Mouse (Mus musculus) embryonic facial prominence, embryonic 10.5 days (tissue): Measurements from ENCODE around the gene Bhlha9. TPM values are rescaled to one million over a fixed set of nuclear protein-coding genes. Genes with fewer than 3 reads are reported as not detected.

Source experiments
- DNase-seq: peaks from one replicate; pipeline ENCODE4 v3.0.0-alpha.2; 2017; ENCODE audit warnings: low spot score
- H3K27ac ChIP-seq: fragments of 300-500 bp; sonication (generic); replicated peaks from 2 replicates; pipeline ENCODE4 v1.5.1; 2016; ENCODE audit warnings: mild to moderate bottlenecking
- H3K27me3 ChIP-seq: fragments of 300-500 bp; sonication (generic); replicated peaks from 2 replicates; pipeline ENCODE4 v1.6.1; 2016; ENCODE audit warnings: low read depth, mild to moderate bottlenecking; ENCODE audit not compliant: poor library complexity, severe bottlenecking
- H3K36me3 ChIP-seq: fragments of 300-500 bp; sonication (generic); replicated peaks from 2 replicates; pipeline ENCODE4 v1.6.1; 2016; ENCODE audit warnings: mild to moderate bottlenecking, moderate library complexity
- H3K4me1 ChIP-seq: fragments of 300-500 bp; sonication (generic); 2 replicates; pipeline ENCODE4 v1.6.1; 2016
- H3K4me3 ChIP-seq: fragments of 300-500 bp; sonication (generic); 2 replicates; pipeline ENCODE4 v1.5.1; 2016; ENCODE audit warnings: mild to moderate bottlenecking, moderate library complexity
- H3K9me3 ChIP-seq: fragments of 300-500 bp; sonication (generic); 2 replicates; pipeline ENCODE4 v1.6.1; 2016; ENCODE audit warnings: mild to moderate bottlenecking
- WGBS: fragments of 180-500 bp; shearing (Covaris S2); methylation state at CpG from one replicate; pipeline ENCODE4 v1.1.7; 2016; 5-methylcytosine and 5-hydroxymethylcytosine counted together
- polyA plus RNA-seq: library from polyadenylated mRNA; unstranded; fragments of >200 nt; fragmentation: Nextera tagmentation; extraction: Ambion mirVana; gene quantifications from 2 replicates; pipeline ENCODE4 v1.2.1, GENCODE M21; 2016

Bhlha9 gene
- polyA plus RNA-seq, 1 experiment from 2014 or later = not detected

DNA sequence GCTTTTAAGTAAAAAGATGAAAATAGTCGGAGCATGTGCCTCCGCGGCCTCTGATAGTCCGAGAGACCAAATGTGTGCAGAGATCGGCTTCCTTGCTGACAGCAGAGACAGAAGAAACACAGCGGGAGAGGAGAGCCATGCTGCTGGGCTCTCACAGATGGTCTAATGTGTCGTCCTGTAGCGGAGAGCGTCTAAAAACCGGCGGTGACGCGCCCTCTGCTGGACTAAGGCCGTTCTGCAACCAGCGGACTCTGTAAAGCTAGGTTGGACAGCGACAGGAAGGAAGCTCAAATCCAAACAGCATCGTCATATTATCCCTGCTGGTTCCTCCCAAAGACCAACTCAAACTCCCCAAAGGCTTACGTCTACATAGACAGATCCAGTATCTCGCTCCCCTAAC, 26.3 kb upstream of the Bhlha9 start:
- peaks cover 38% of the 10 kb centered on the region for H3K4me1 ChIP-seq
- WGBS = under 1% methylated on average over 19 of the region's 19 CpGs
- no peaks in the 10 kb centered on the region for H3K36me3 ChIP-seq
- H3K4me3 ChIP-seq = peak overlapping the region; percentile 48
- H3K27me3 ChIP-seq = peaks cover 33% of the 10 kb centered on the region
- DNase-seq = peak; percentile 91
- H3K27ac ChIP-seq = no peak overlapping the region
- H3K9me3 ChIP-seq = no peaks in the 10 kb centered on the region

DNA sequence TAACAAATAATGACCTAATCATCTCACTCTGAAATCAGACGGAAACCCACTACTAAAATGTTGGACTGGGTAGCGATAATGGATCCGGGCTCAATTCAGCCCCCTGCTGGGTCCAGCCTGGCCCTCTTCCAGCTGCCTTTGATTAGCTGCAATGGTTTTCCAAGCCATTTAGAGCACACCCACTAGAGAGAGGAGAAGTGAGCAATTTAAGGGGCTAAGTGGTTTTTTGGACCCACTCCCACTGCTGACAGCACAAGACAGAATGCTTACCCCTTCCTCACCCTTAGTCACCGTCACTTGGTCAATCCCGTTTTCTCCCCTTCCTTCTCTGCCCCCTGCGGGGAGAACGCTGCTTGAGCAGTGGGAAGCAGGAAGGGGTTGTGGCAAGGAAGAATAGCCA, 25.2 kb upstream of the Bhlha9 start:
- WGBS = 6% methylated on average over 7 of the region's 7 CpGs
- Histone ChIP-seq H3K9me3 (no peaks in the 10 kb centered on the region), H3K36me3 (no peaks in the 10 kb centered on the region), H3K27ac (no peak overlapping the region), H3K4me1 (peaks cover 38% of the 10 kb centered on the region), H3K4me3 (peak overlapping the region; percentile 36), H3K27me3 (peaks cover 33% of the 10 kb centered on the region)
- peak; percentile 37 for DNase-seq

DNA sequence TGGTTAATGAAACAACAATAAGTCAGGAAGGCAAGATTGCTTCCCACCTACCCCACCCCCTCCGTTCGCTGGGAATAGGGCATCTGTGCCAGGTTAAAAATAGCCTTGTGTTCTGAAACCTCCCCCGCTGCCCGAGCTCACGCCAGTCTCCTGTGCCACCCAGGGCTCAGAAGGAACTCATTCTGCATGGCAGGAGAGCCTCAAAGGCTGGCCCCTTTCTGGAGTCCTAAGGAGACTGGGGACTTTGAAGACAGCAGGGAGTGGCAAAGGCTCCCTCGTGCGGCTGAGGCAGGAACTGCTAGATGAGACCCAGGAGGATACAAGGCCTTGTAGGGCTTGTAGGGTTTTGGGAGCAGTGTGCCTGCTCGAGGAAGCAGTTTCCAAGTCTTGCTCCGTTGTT, 24.8 kb upstream of the Bhlha9 start:
- peak overlapping the region; percentile 36 for H3K4me3 ChIP-seq

DNA sequence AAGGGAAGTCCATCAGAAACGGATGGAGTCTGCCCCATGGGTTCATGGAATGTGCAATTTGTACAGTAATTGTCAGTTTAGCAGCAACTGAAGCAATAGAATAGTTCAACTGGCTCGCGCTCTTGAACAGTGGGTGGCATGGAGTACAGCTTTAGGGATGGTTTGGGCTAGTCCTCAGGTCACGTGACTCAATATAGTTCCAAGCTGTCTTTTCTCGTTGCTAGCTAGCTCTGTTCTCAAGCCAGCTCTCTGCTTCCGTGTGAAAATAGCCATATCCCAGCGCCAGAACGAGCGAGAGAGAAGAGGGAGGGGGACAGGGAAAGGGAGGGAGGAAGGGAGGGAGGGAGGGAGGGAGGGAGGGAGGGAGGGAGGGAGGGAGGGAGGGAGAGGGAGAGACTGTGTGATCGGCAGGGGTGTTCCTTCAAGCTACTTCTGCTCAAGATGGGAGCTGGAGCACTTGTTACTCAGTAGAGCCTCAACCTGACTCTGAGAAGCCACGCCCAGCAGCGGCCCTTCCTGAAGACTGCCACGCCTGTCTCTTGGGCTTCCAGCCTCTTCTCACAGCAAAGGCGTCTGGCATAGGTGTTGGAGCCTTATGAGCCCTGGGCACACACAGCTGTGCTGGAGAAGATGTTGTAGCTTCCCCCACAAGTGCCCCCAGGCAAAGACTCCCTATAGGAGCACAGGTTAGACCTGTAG, 21.3 kb upstream of the Bhlha9 start:
- 63% methylated on average over 14 of the region's 14 CpGs for WGBS
- H3K4me3 ChIP-seq = no peak overlapping the region
- DNase-seq = no peak
- H3K9me3 ChIP-seq = no peaks in the 10 kb centered on the region
- H3K4me1 ChIP-seq = peaks cover 17% of the 10 kb centered on the region
- H3K36me3 ChIP-seq = no peaks in the 10 kb centered on the region
- no peak overlapping the region for H3K27ac ChIP-seq
- peaks cover 20% of the 10 kb centered on the region for H3K27me3 ChIP-seq

More for the DNA sequence above, 24.8 kb upstream of the Bhlha9 start:
- Histone ChIP-seq H3K9me3 (no peaks in the 10 kb centered on the region), H3K27me3 (peaks cover 33% of the 10 kb centered on the region), H3K4me1 (peaks cover 38% of the 10 kb centered on the region), H3K27ac (no peak overlapping the region), H3K36me3 (no peaks in the 10 kb centered on the region)
- 9% methylated on average over 9 of the region's 9 CpGs for WGBS
- peak; percentile 87 for DNase-seq

DNA sequence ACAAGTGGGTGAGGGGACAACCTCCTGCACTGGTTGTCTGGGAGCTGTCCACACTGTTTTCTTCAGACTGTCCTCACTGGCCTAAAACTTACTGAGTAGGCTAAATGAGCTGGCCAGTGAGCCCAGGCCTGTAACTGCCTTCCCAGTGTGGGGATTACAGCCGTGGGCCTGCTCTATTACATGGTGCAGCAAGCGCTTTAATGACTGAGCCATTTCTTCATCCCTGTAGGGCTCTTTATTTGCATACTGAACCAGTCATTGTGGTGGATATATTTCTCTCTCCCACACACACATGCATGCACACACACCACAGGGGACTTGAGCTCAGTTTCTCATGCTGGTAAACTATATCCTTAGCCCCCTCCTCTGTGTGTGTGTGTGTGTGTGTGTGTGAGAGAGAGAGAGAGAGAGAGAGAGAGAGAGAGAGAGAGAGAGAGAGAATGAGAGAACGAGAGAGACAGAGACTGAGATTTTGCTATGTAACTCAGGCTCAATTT, 19.4 kb upstream of the Bhlha9 start:
- Histone ChIP-seq H3K9me3 (no peaks in the 10 kb centered on the region), H3K27ac (no peak overlapping the region), H3K4me3 (no peak overlapping the region), H3K4me1 (peaks cover 8% of the 10 kb centered on the region), H3K27me3 (peaks cover 6% of the 10 kb centered on the region; the same call in 1 of the 2 replicates), H3K36me3 (no peaks in the 10 kb centered on the region)
- no peak for DNase-seq
- 68% methylated on average over 3 of the region's 3 CpGs for WGBS

DNA sequence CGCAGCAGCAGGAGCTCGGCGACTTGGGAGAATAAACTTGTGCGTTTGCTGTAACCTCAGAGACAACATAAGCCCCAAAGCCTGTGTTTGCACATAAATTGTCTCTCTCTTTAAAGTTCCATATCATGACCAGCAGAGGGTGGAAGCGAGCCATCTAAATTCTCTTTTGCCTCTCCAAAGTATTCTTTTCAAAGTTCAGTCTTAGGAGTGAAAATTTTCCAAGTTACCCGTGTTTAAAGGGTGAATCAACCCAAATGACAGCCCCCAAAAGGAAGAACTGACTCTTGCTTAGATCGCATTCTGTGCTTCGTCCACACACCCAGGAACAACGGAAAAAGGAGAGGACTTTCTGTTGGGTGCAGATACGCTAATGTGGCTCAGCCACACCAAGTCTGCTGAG, 17.2 kb upstream of the Bhlha9 start:
- peak; percentile 55 for DNase-seq

DNA sequence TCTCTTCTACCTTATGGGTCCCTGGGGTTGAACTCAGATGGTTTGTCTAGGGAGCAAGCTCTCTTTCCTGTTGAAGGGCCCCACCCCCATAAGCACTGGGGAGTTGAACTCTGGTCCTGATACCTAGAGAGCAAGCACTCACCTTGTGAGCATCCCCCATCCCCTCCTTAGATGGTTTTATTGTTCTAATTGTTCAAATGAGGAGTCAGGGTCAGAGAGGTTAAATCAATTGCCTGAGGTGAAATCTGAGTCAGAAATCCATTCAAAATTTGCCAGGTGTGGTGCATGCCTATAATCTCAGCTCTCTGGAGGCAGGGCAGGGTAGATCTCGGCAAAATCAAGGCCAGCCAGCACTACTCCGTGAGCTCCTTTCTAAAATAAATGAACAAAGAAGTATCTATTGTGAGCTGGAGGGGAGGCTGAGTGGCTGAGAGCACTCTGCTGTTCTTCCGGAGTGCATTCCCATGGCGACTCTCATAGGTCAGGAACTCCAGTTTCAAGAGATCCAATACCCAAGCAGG, 14.8 kb upstream of the Bhlha9 start:
- no peak overlapping the region for H3K4me3 ChIP-seq
- DNase-seq = no peak
- H3K4me1 ChIP-seq = peaks cover 19% of the 10 kb centered on the region
- no peak overlapping the region for H3K27ac ChIP-seq
- WGBS = 20% methylated on average over 4 of the region's 4 CpGs
- H3K36me3 ChIP-seq = no peaks in the 10 kb centered on the region
- no peaks in the 10 kb centered on the region; the same call in 1 of the 2 replicates for H3K27me3 ChIP-seq
- no peaks in the 10 kb centered on the region for H3K9me3 ChIP-seq

More for the DNA sequence above, 17.2 kb upstream of the Bhlha9 start:
- Histone ChIP-seq H3K36me3 (no peaks in the 10 kb centered on the region), H3K27ac (no peak overlapping the region), H3K4me1 (peaks cover 19% of the 10 kb centered on the region), H3K4me3 (peak overlapping the region; percentile 42), H3K9me3 (no peaks in the 10 kb centered on the region), H3K27me3 (peaks cover 6% of the 10 kb centered on the region; the same call in 1 of the 2 replicates)
- WGBS = 8% methylated on average over 10 of the region's 10 CpGs

DNA sequence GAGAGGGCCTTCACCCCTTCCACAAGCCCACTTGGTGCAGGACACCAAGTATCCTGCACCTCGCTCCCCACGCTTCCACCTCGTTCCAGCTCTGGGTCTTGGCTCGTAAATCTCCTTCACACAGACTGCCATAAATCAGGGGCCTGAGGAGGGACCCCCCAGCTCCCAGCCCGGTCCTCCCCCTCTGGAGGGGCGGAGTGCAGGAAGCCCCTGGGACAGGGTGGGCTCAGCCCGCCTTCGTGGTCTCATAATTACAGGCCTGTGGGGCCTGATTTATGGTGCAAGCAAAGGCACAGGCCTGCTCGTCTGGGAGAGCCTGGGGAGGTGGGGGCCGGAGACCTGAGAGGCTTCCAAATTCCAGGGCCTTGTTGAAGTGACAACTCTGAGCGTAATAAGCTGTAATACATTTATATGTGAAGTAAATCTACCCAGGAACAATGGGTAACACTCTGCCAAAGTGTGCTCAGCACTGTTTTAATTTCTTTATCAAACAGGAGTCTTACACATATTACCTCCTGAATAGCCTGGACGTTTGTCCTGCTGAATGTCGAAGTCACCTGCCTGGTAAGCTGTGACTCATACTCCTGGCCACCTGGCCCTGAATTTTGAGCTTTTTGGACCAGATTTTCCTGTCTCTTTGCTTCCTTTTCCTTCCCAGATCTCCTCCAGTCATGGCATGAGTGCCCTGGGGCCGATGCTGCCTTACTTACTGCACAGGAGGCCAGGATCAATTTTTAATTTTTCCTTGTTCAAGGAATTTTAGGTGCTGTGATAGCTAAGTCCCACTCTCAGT, 12.9 kb upstream of the Bhlha9 start:
- H3K4me1 ChIP-seq = peaks cover 19% of the 10 kb centered on the region
- WGBS = 74% methylated on average over 14 of the region's 14 CpGs
- H3K27me3 ChIP-seq = peaks cover 10% of the 10 kb centered on the region
- H3K27ac ChIP-seq = no peak overlapping the region
- H3K4me3 ChIP-seq = no peak overlapping the region
- no peak for DNase-seq
- no peaks in the 10 kb centered on the region for H3K36me3 ChIP-seq
- no peaks in the 10 kb centered on the region for H3K9me3 ChIP-seq

DNA sequence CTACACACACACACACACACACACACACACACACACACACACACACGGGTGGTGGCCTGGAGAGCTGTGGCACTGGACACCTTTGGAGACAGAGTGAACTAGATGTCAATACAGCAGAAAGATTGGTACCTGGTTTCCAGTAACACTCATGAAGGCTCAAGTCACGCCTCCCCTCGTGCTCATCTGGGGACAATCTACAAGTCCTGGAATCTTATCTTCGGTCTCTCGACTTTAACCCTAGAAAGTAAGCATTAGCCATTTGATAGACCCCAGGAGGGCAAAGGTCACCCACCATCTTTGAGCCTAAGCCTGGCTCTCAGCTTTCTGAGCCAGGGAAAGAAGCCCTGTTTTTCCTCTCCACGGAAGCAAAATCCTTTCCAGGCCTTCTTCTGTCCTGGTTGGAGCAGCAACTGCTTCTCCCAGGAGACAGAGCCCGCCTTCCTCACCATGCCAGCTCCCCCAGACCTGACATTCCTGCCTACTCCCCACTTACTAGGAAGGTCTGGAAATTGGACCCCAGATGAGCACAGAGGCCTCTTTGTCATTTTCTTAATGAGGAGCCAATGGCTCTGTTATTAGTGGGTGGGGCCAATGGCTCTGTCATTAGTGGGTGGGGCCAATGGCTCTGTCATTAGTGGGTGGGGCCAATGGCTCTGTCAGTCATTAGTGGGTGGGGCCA, 10.3 kb upstream of the Bhlha9 start:
- no peaks in the 10 kb centered on the region for H3K9me3 ChIP-seq
- H3K36me3 ChIP-seq = no peaks in the 10 kb centered on the region
- DNase-seq = no peak
- H3K27ac ChIP-seq = no peak overlapping the region
- WGBS = 54% methylated on average over 7 of the region's 7 CpGs
- H3K4me1 ChIP-seq = peaks cover 27% of the 10 kb centered on the region
- H3K4me3 ChIP-seq = no peak overlapping the region
- H3K27me3 ChIP-seq = peaks cover 36% of the 10 kb centered on the region

DNA sequence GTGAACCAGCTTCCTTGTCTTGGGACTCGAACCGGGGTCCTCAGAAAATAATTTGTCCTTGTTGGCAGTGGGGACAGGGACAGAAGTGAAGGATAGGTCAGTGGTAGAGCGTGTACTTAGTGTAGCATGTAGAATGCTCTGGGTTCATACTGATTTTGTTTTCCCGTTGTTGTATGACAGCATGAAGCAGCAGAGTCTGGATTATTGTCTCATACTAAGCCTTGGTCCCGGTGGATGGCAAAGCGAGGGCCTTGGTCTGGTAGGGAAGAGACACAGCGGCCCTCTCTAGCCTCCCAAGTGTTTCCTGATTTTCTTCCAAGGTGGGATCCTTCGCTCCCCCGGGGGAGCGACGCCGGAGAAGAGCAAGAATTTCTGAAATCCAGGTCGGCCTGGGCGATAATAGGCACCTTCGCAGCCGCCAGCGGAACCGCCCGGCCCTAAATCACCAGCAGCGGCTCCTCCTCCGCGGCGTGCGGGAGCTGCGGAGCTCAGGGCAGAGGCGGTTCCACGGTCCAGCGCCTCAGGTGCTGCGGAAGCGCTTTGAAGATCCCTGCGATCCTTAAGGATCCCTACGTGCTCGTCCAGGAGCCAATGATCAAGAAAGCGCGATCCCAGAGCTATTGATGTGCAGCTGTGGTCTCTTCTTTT, 6.1 kb upstream of the Bhlha9 start:
- peaks cover 78% of the 10 kb centered on the region for H3K27me3 ChIP-seq
- peak overlapping the region; percentile 52 for H3K4me3 ChIP-seq
- H3K36me3 ChIP-seq = no peaks in the 10 kb centered on the region
- H3K9me3 ChIP-seq = no peaks in the 10 kb centered on the region
- 7% methylated on average over 35 of the region's 35 CpGs for WGBS
- no peak for DNase-seq
- H3K27ac ChIP-seq = no peak overlapping the region
- H3K4me1 ChIP-seq = peaks cover 15% of the 10 kb centered on the region

DNA sequence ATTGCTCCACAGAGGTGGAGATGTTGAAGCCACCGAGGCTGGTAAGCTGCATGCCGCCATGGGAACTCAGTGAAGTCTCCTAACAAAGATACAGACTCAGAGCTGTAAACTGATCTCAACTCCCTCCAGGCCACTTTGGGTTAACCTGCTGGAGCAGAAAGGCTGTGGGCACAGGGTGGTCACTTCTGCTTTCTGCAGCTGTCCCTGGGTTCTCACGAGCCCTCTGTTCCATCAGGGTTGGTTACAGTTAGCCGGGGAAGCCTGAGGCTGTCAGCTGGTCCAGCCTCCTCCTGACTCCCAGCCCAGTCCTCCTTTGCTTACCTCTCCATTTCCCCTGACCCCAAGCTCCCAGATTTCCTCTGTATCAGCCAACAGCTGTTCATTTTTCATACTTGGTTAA, 4.5 kb upstream of the Bhlha9 start:
- Histone ChIP-seq H3K27ac (no peak overlapping the region), H3K9me3 (no peaks in the 10 kb centered on the region), H3K4me3 (no peak overlapping the region), H3K27me3 (peaks cover 95% of the 10 kb centered on the region), H3K4me1 (peaks cover 23% of the 10 kb centered on the region), H3K36me3 (no peaks in the 10 kb centered on the region)
- WGBS = 20% methylated on average over 4 of the region's 4 CpGs
- no peak for DNase-seq
